Mouse (Mus musculus): Measurements from ENCODE around the gene Sec11a.

GRCm38 (mm10) chr7:80868686-80869085 lies 78.9 kb downstream of the Sec11a start:
- TF ChIP-seq GATA1 (IDR thresholded peaks at IDR 0.05; ENCODE audit: low read length) (no peak), TAL1 (IDR thresholded peaks at IDR 0.05; ENCODE audit: low read length) (no peak)

Data from erythroblast, embryonic 14.5 days (primary cell).